Mouse (Mus musculus) stomach, postnatal 0 days (tissue): ENCODE results near the gene Rexo2.

Experiments used
- CTCF ChIP-seq: IDR thresholded peaks from 2 replicates; pipeline ENCODE4 v1.5.1; 2016; ENCODE audit warnings: antibody characterized with exemption, low read depth, mild to moderate bottlenecking, moderate library complexity
- EP300 ChIP-seq: optimal IDR thresholded peaks from 2 replicates; pipeline ENCODE3; 2016; ENCODE audit warnings: antibody characterized with exemption

- no peak for TF ChIP-seq CTCF
- TF ChIP-seq EP300: no peak
These were observed 35.6 kb downstream of the Rexo2 start for GRCm38 (mm10) chr9:48444821-48445220.
